Mouse (Mus musculus) subcutaneous adipose tissue, adult 2 months (tissue): Measurements from ENCODE around the gene Il9r. TPM values are rescaled to one million over a fixed set of nuclear protein-coding genes. Genes with fewer than 3 reads are reported as not detected.

Source experiments
- polyA plus RNA-seq: library from polyadenylated mRNA; depleted of rRNA; stranded (reverse); fragments of >200 nt; gene quantifications from 2 replicates; pipeline ENCODE4 v1.2.3, GENCODE M21; 2012; ENCODE audit warnings: low replicate concordance; rRNA removed

Gene Il9r
- 0.24 and 0.28 TPM in 2 replicates for polyA plus RNA-seq

DNA sequence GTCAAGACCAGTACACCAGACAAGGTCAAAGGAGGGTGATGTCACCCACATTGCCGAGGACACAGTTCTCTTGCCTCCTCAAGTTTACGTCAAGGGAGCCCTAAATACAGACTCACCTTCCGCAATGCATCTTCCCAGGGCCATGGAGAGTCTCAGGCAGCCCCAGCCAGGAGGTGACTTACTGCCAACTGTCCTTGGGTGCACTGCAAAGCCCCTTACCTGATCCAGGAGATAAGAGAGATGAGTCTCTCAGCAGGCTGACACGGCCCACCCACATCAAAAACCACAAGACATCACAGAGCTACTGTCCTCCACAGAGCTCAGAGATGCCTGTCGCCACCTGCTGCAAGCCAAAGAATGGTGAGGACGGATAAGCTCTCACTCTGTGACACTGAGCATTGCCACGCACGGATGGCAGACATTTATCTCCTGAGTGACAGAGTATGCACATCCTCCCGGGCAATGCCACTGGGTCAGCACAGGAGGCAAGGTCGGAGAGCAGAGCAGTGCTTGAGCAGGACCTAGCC, at the start of gene Il9r:
Gene Il9r (minus strand): TSS at position 205 of the 527 bp plus-strand sequence.

DNA sequence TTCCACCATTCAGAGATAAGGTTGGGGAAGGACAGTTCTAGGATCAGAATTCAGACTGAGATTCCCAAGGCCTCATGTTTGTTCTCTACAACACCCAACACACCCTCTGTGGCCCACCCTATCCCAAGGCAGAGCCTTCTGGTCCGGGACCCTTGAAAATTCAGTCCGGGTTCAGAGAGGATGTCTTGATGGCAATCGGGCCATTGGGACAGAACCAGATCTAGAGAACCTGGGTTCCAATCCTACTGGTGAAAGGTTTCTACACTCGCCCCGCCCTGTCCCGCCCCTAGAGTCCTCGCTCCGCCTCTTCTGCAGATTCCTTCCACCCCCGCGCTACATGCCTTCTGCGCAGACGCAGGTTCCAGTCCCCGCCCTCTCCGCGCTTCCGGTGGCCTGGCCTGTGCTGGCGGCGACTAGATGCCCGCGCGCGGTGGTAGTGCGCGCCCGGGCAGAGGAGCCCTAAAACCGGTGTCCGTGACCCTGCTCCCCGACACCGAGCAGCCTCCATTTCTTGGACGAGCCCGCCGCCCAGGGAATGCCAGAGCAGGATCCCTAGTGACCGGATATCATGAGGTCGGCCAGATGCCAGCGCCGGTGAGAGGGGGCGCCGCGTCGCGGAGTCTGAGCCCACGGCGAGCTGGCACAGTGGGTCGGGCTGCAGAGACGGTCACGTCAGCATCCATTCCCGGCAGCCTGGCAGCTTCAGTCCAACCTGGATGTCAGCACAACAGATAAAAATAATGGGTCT, 26.2 kb upstream of the Il9r start, which contains the start of gene Mpg:
Gene Mpg (plus strand): TSS at position 382 of the 748 bp plus-strand sequence.

GRCm38 (mm10) chr11:32221951-32222409, 21.9 kb upstream of the Il9r start, which contains the start of gene Rhbdf1:
Gene Rhbdf1 (minus strand): TSS chr11:32222300.

GRCm38 (mm10) chr11:32205058-32205873, 5.2 kb upstream of the Il9r start, which contains the start of gene Snrnp25:
Gene Snrnp25 (plus strand): TSS chr11:32205415.

Other genes starting within 250 kb of the Il9r start
- gene 4930524B15Rik, start 234.7 kb downstream of the Il9r start, polyA plus RNA-seq = not detected in 2 replicates
- 0.16 and 4.3 TPM in 2 replicates for gene Nsg2, start 199.8 kb downstream of the Il9r start, polyA plus RNA-seq
- gene Snrnp25, start 5.1 kb upstream of the Il9r start, polyA plus RNA-seq = 20.6 and 25.6 TPM in 2 replicates
- gene Rhbdf1, start 22.0 kb upstream of the Il9r start, polyA plus RNA-seq = 143 and 170 TPM in 2 replicates
- gene Mpg, start 26.2 kb upstream of the Il9r start, polyA plus RNA-seq = 12.4 and 18.9 TPM in 2 replicates
- gene Nprl3, start 67.4 kb upstream of the Il9r start, polyA plus RNA-seq = 119 and 138 TPM in 2 replicates
- gene Hba-x, start 76.1 kb upstream of the Il9r start, polyA plus RNA-seq = not detected in 2 replicates
- 580 and 945 TPM in 2 replicates for gene Hba-a1, start 83.2 kb upstream of the Il9r start, polyA plus RNA-seq
- gene Hbq1b, start 86.7 kb upstream of the Il9r start, polyA plus RNA-seq = 0.36 and 1.1 TPM in 2 replicates
- 1,538 and 2,454 TPM in 2 replicates for gene Hba-a2, start 96.2 kb upstream of the Il9r start, polyA plus RNA-seq
- gene Hbq1a, start 99.8 kb upstream of the Il9r start, polyA plus RNA-seq = not detected in 2 replicates
- 23.2 and 58.2 TPM in 2 replicates for gene Sh3pxd2b, start 147.5 kb upstream of the Il9r start, polyA plus RNA-seq